Mouse (Mus musculus) ES-E14 (cell line): ENCODE measurements at regions not wholly inside any gene's neighbourhood (a gene's known extent, or its start where the extent isn't known, plus 50 kb on each side); places are given as distances from the start of the nearest gene placed in this dataset.

ENCODE experiments used
- DNase-seq: peaks from one replicate; pipeline ENCODE4 v3.0.0-alpha.2; 2013; ENCODE audit warnings: low read depth, low spot score
- H3K27ac ChIP-seq: 2 replicates; pipeline ENCODE4 v1.5.1; 2012; ENCODE audit warnings: low read depth, mild to moderate bottlenecking, low read length, moderate library complexity, mixed read lengths; ENCODE audit not compliant: poor library complexity, insufficient read depth, severe bottlenecking
- H3K36me3 ChIP-seq: 2 replicates; pipeline ENCODE4 v1.6.1; 2012; ENCODE audit warnings: mild to moderate bottlenecking, low read length, moderate library complexity, mixed read lengths; ENCODE audit not compliant: control insufficient read depth, poor library complexity, insufficient read depth, severe bottlenecking
- H3K4me1 ChIP-seq, 2 experiments: fragments of 150-350 bp in 1 of 2; sonication (generic) in 1 of 2; 2 replicates each; pipeline ENCODE4 v1.6.1; 2012; ENCODE audit warnings: low read length in 2 of 2, mild to moderate bottlenecking in 1 of 2, mixed read lengths in 1 of 2; ENCODE audit not compliant: control insufficient read depth in 2 of 2, insufficient read depth in 2 of 2, poor library complexity in 1 of 2
- H3K4me3 ChIP-seq, 2 experiments: fragments of 150-350 bp in 1 of 2; sonication (generic) in 1 of 2; 2 replicates each; pipeline ENCODE4 v1.5.1; 2012; ENCODE audit warnings: low read length in 2 of 2, low read depth in 1 of 2, mild to moderate bottlenecking in 1 of 2, mixed read lengths in 1 of 2; ENCODE audit not compliant: insufficient read depth in 1 of 2, poor library complexity in 1 of 2, severe bottlenecking in 1 of 2
- H3K9ac ChIP-seq: 2 replicates; pipeline ENCODE4 v1.6.1; 2012; ENCODE audit warnings: low read depth, mild to moderate bottlenecking, low read length, mixed read lengths; ENCODE audit not compliant: poor library complexity, insufficient read depth, severe bottlenecking
- H3K9me3 ChIP-seq: fragments of 150-350 bp; sonication (generic); 2 replicates; pipeline ENCODE4 v1.6.1; 2012; ENCODE audit warnings: low read depth, mild to moderate bottlenecking, low read length; ENCODE audit not compliant: control insufficient read depth, insufficient read depth
- CHD2 ChIP-seq: IDR thresholded peaks from 2 replicates; pipeline ENCODE4 v1.6.1; 2014; ENCODE audit warnings: mild to moderate bottlenecking, low read depth, low read length, inconsistent platforms
- HCFC1 ChIP-seq: IDR thresholded peaks from 2 replicates; pipeline ENCODE4 v1.6.1; 2012; ENCODE audit warnings: low read length, inconsistent platforms, borderline replicate concordance; ENCODE audit not compliant: insufficient read depth
- MAFK ChIP-seq: IDR thresholded peaks from 2 replicates; pipeline ENCODE4 v1.6.1; 2014; ENCODE audit warnings: mild to moderate bottlenecking, low read depth, low read length, inconsistent platforms; ENCODE audit not compliant: insufficient read depth
- ZC3H11A ChIP-seq: IDR thresholded peaks from 2 replicates; pipeline ENCODE4 v1.6.1; 2012; ENCODE audit warnings: low read depth, mild to moderate bottlenecking, inconsistent platforms, low read length, borderline replicate concordance
- ZNF384 ChIP-seq: IDR thresholded peaks from 2 replicates; pipeline ENCODE4 v1.6.1; 2012; ENCODE audit warnings: low read depth, low read length, inconsistent platforms
- in situ Hi-C, 2 experiments: fragments of 600-800 bp; cut with MboI; formaldehyde crosslinking; loops; one replicate each; pipeline ENCODE4 v1.15.1; 2025; ENCODE audit warnings: low sequenced_read_pairs in 2 of 2, inconsistent platforms in 1 of 2; ENCODE audit not compliant: unreplicated experiment in 2 of 2

- Histone ChIP-seq H3K4me3 (no peak overlapping the region), H3K9me3 (no peaks in the 10 kb centered on the region), H3K27ac (no peak overlapping the region), H3K9ac (no peak overlapping the region), H3K36me3 (no peaks in the 10 kb centered on the region), H3K4me1 (peaks cover 6 to 18% of the 10 kb centered on the region in 2 experiments)
- no peak for DNase-seq
- TF ChIP-seq ZNF384 = no peak
- no peak for TF ChIP-seq MAFK
- no peak for TF ChIP-seq HCFC1
- TF ChIP-seq CHD2 = no peak
- TF ChIP-seq ZC3H11A = no peak
- in situ Hi-C loops = no loop called here
These were observed 53.3 kb downstream of the Fos start for GRCm38 (mm10) chr12:85527011-85527410.

GRCm38 (mm10) chr12:85531638-85532037 is 57.9 kb downstream of the Fos start:
- Histone ChIP-seq H3K9me3 (no peaks in the 10 kb centered on the region), H3K36me3 (no peaks in the 10 kb centered on the region), H3K27ac (no peak overlapping the region), H3K4me3 (no peak overlapping the region), H3K4me1 (no peaks in the 10 kb centered on the region), H3K9ac (no peak overlapping the region)
- DNase-seq = no peak
- no peak for TF ChIP-seq ZNF384
- TF ChIP-seq ZC3H11A = no peak
- no peak for TF ChIP-seq CHD2
- no peak for TF ChIP-seq HCFC1
- TF ChIP-seq MAFK = no peak
- in situ Hi-C loops = loop anchor here in 1 of 2 experiments (10.0 kb wide), 1 partner anchor 123 kb away; no protein-coding TSS in a partner anchor

GRCm38 (mm10) chr12:85532221-85532612 is 58.5 kb downstream of the Fos start:
- no peak overlapping the region for H3K9ac ChIP-seq
- no peaks in the 10 kb centered on the region for H3K9me3 ChIP-seq
- no peak for TF ChIP-seq HCFC1
- no peak for TF ChIP-seq CHD2
- no peak for TF ChIP-seq ZC3H11A
- no peak for TF ChIP-seq MAFK
- no peak for TF ChIP-seq ZNF384
- H3K4me3 ChIP-seq = no peak overlapping the region
- no peak overlapping the region for H3K27ac ChIP-seq
- no peaks in the 10 kb centered on the region for H3K36me3 ChIP-seq
- in situ Hi-C loops = loop anchor here in 1 of 2 experiments (10.0 kb wide), 1 partner anchor 123 kb away; no protein-coding TSS in a partner anchor
- no peak for DNase-seq
- H3K4me1 ChIP-seq = no peaks in the 10 kb centered on the region

- Histone ChIP-seq H3K9me3 (no peaks in the 10 kb centered on the region), H3K9ac (no peak overlapping the region), H3K36me3 (no peaks in the 10 kb centered on the region), H3K4me1 (no peaks in the 10 kb centered on the region), H3K27ac (no peak overlapping the region), H3K4me3 (no peak overlapping the region)
- in situ Hi-C loops = loop anchor here in 1 of 2 experiments (10.0 kb wide), 1 partner anchor 122 kb away; no protein-coding TSS in a partner anchor
- TF ChIP-seq ZC3H11A (no peak), HCFC1 (no peak), MAFK (no peak), CHD2 (no peak), ZNF384 (no peak)
- no peak for DNase-seq
These were observed 59.1 kb downstream of the Fos start for GRCm38 (mm10) chr12:85532613-85533460.
